Mouse (Mus musculus) heart, adult 2 months (tissue): ENCODE results near the gene Ccer2. TPM values are rescaled to one million over a fixed set of nuclear protein-coding genes. Genes with fewer than 3 reads are reported as not detected.
A peak's percentile ranks its signal among the peaks of the same experiment; 100 is the strongest.

Experiments
- DNase-seq, 2 experiments: peaks; one replicate each; pipeline ENCODE4 v3.0.0; 2021
- H3K27ac ChIP-seq: fragments of 200-600 bp; 2 replicates; pipeline ENCODE4 v1.8.1; 2022
- H3K27me3 ChIP-seq: fragments of 200-500 bp; 2 replicates; pipeline ENCODE4 v1.6.1; 2012; ENCODE audit warnings: mild to moderate bottlenecking, low read length, inconsistent platforms, mixed read lengths; ENCODE audit not compliant: control insufficient read depth, insufficient read depth
- H3K36me3 ChIP-seq: fragments of 200-500 bp; 2 replicates; pipeline ENCODE4 v1.6.1; 2012; ENCODE audit warnings: low read length, inconsistent platforms; ENCODE audit not compliant: control insufficient read depth, insufficient read depth
- H3K4me1 ChIP-seq: fragments of 200-500 bp; 2 replicates; pipeline ENCODE4 v1.6.1; 2011; ENCODE audit warnings: low read length; ENCODE audit not compliant: control insufficient read depth, insufficient read depth
- H3K4me3 ChIP-seq: fragments of 200-600 bp; 2 replicates; pipeline ENCODE4 v1.8.1; 2022
- H3K79me2 ChIP-seq: fragments of 200-500 bp; replicated peaks from 2 replicates; pipeline ENCODE4 v1.6.1; 2012; ENCODE audit warnings: mild to moderate bottlenecking, inconsistent platforms, low read length, moderate library complexity, mixed read lengths; ENCODE audit not compliant: control insufficient read depth, insufficient read depth
- H3K9ac ChIP-seq: fragments of 200-500 bp; 2 replicates; pipeline ENCODE4 v1.6.1; 2012; ENCODE audit warnings: low read depth, mild to moderate bottlenecking, control low read depth, inconsistent platforms, low read length, mixed read lengths
- CTCF ChIP-seq: fragments of 200-600 bp; IDR thresholded peaks from 2 replicates; pipeline ENCODE4 v1.8.1; 2022; ENCODE audit warnings: antibody characterized with exemption, mild to moderate bottlenecking, moderate library complexity
- EP300 ChIP-seq: fragments of 200-500 bp; IDR thresholded peaks from 2 replicates; pipeline ENCODE4 v1.6.1; 2011; ENCODE audit warnings: low read depth, low read length, control low read depth; ENCODE audit not compliant: insufficient read depth
- POLR2A ChIP-seq: fragments of 200-500 bp; IDR thresholded peaks from 2 replicates; pipeline ENCODE4 v1.6.1; 2011; ENCODE audit warnings: mild to moderate bottlenecking, low read depth, low read length, control low read depth; ENCODE audit not compliant: insufficient read depth
- WGBS: fragments of 180-500 bp; shearing (Covaris S2); methylation state at CpG from one replicate; pipeline ENCODE4 v1.1.7; 2018; 5-methylcytosine and 5-hydroxymethylcytosine counted together
- intact Hi-C: fragments of 180-260 bp; cut with DNase I; formaldehyde crosslinking; loops from one replicate; pipeline ENCODE4 v1.15.1; 2025
- polyA plus RNA-seq: library from polyadenylated mRNA; depleted of rRNA; stranded (reverse); fragments of >200 nt; gene quantifications from 2 replicates; pipeline ENCODE4 v1.2.3, GENCODE M21; 2012
- total RNA-seq, 2 experiments: library from RNA; stranded (reverse); gene quantifications; 2 replicates each; pipeline ENCODE4 v1.2.3; 2021

Ccer2 gene
- total and polyA plus RNA-seq, 3 experiments: not detected

DNA sequence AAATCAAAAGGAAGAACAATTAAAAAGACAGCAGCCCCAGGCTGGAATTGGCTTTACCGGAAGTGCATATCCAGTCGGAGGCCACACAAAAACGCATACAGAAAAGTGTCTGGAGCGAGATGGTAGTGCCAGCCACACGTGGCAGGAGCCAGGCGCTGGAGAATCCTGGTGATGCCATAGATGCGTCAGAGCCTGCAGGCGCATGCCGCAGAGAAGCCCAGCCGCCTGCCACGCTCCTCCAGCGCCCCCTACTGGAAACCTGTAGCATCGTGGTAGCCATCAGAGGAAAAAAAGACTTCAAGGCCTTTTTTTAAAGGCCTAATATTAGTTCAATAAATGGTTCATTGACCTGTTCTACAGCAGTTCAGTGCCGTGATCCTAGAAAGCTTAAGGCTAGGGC, 29.4 kb upstream of the Ccer2 start:
- 12% methylated on average over 14 of the region's 14 CpGs for WGBS
- Histone ChIP-seq H3K4me1 (no peaks in the 10 kb centered on the region), H3K4me3 (no peak overlapping the region), H3K36me3 (no peaks in the 10 kb centered on the region), H3K27ac (no peak overlapping the region), H3K79me2 (no peaks in the 10 kb centered on the region), H3K9ac (no peak overlapping the region), H3K27me3 (no peaks in the 10 kb centered on the region)
- DNase-seq: peak; percentile 54 to 56
- intact Hi-C loops: loop anchor here (10.0 kb wide), 1 partner anchor 122 kb away; no protein-coding TSS in a partner anchor
- no peak for TF ChIP-seq POLR2A
- TF ChIP-seq CTCF: peak; percentile 97

- 45% methylated on average over 10 of the region's 10 CpGs for WGBS
- TF ChIP-seq POLR2A (no peak), CTCF (peak; percentile 53)
- Histone ChIP-seq H3K4me3 (no peak overlapping the region), H3K79me2 (no peaks in the 10 kb centered on the region), H3K4me1 (no peaks in the 10 kb centered on the region), H3K27me3 (no peaks in the 10 kb centered on the region), H3K36me3 (no peaks in the 10 kb centered on the region), H3K27ac (no peak overlapping the region), H3K9ac (no peak overlapping the region)
- intact Hi-C loops: loop anchor here (10.0 kb wide), 1 partner anchor 123 kb away; no protein-coding TSS in a partner anchor
- DNase-seq: no peak
Measured at GRCm38 (mm10) chr7:28727649-28728340, 28.2 kb upstream of the Ccer2 start.

DNA sequence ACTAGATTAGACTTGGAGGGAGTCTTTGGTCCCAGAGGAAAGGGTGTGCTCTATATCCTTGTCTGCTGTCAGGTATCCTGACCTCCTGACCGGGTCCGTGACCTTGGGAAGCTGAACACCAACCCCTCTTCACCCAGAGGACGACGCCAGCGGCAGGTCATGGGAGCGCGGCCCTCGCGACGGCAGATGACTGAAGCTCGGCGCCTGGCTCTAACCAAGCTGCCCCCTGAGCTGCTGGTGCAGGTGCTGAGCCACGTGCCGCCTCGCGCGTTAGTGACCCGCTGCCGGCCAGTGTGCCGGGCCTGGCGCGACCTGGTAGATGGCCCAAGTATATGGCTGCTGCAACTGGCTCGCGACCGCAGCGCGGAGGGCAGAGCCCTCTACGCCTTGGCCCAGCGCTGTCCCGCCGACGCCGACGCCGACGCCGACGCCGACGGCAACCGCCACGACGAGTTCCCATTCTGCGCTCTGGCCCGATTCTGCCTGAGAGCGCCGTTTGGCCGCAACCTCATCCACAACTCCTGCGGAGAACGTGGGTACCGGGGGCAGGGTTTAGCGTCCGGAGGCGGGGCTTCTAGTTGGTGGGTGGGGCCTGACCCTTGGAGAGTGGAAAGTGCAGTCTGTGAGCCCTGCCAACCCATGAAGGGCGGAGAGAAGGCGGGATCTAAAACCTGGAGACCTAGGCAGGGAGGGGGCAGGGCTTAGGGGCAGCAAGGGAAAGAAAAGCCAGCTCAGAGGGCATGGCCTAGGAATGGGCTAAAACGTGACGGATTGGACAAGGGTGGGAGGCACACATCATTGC, 23.4 kb upstream of the Ccer2 start:
- Histone ChIP-seq H3K27ac (no peak overlapping the region), H3K9ac (peak overlapping the region; percentile 39; the same call in 1 of the 2 replicates), H3K27me3 (no peaks in the 10 kb centered on the region), H3K4me3 (peak overlapping the region; percentile 24), H3K36me3 (no peaks in the 10 kb centered on the region), H3K4me1 (no peaks in the 10 kb centered on the region), H3K79me2 (no peaks in the 10 kb centered on the region)
- intact Hi-C loops: no loop called here
- DNase-seq: peak; percentile 76 to 81
- no peak for TF ChIP-seq EP300
- TF ChIP-seq POLR2A: no peak
- TF ChIP-seq CTCF: no peak
- WGBS: 8% methylated on average over 58 of the region's 58 CpGs

DNA sequence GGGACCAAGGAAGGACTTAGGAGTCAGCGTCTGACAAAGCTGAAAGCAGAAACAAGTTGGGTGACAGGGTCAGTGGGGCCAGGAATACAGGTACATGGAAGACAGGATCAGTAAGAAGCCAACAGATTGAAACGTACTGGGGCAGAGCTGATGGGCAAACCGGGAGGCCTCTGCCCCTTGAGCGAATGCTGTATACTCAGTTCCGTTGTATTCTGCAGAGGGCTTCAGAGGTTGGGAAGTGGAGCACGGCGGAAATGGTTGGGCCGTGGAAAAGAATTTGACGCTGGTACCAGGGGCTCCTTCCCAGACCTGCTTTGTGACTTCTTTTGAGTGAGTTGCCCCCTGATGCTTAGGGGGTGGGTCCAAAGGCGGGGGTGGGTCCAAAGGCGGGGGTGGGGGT, 22.8 kb upstream of the Ccer2 start:
- no peak overlapping the region for H3K9ac ChIP-seq
- H3K4me3 ChIP-seq: peak overlapping the region; percentile 24
- WGBS: 32% methylated on average over 11 of the region's 11 CpGs
- H3K36me3 ChIP-seq: no peaks in the 10 kb centered on the region
- H3K27ac ChIP-seq: no peak overlapping the region
- no peaks in the 10 kb centered on the region for H3K4me1 ChIP-seq
- TF ChIP-seq POLR2A: no peak
- TF ChIP-seq CTCF: no peak
- no peak for TF ChIP-seq EP300
- no peak for DNase-seq
- H3K79me2 ChIP-seq: no peaks in the 10 kb centered on the region
- intact Hi-C loops: no loop called here
- no peaks in the 10 kb centered on the region for H3K27me3 ChIP-seq

DNA sequence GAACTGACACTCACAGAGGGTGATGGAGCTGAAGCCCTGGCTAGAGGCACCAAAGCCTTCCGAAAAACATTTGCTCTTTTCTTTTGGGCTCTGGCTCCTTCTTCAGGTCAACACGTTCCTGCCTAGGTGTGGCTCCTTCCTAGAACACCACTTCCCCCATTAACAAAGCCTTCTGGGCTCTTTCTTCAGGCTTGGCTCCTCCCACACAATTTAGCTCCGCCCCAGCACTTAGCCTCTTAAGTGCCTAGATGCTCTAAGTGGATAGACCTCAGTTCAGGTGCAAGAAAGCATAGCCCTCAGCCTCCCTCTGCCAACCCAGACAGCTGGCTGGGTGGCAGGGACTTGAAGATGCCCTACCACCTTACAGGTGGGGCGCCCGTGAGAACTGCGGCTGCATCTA, 20.3 kb upstream of the Ccer2 start:
- no peaks in the 10 kb centered on the region for H3K27me3 ChIP-seq
- TF ChIP-seq CTCF (no peak), POLR2A (no peak), EP300 (no peak)
- H3K4me3 ChIP-seq: no peak overlapping the region
- no peaks in the 10 kb centered on the region for H3K79me2 ChIP-seq
- H3K9ac ChIP-seq: no peak overlapping the region
- no peak overlapping the region for H3K27ac ChIP-seq
- 80% methylated on average over 6 of the region's 6 CpGs for WGBS
- H3K4me1 ChIP-seq: no peaks in the 10 kb centered on the region
- intact Hi-C loops: no loop called here
- no peaks in the 10 kb centered on the region for H3K36me3 ChIP-seq
- DNase-seq: no peak

GRCm38 (mm10) chr7:28739829-28740228, 16.1 kb upstream of the Ccer2 start:
- H3K4me1 ChIP-seq: peaks cover 5% of the 10 kb centered on the region
- H3K4me3 ChIP-seq: no peak overlapping the region
- intact Hi-C loops: no loop called here
- TF ChIP-seq CTCF (no peak), EP300 (no peak), POLR2A (no peak)
- H3K36me3 ChIP-seq: no peaks in the 10 kb centered on the region
- WGBS: 90% methylated on average over 21 of the region's 21 CpGs
- no peak overlapping the region for H3K9ac ChIP-seq
- no peak overlapping the region for H3K27ac ChIP-seq
- H3K27me3 ChIP-seq: no peaks in the 10 kb centered on the region
- DNase-seq: no peak
- no peaks in the 10 kb centered on the region for H3K79me2 ChIP-seq
